Mouse (Mus musculus) subcutaneous adipose tissue, adult 2 months (tissue): Measurements from ENCODE around the gene Olfr985. TPM values are rescaled to one million over a fixed set of nuclear protein-coding genes. Genes with fewer than 3 reads are reported as not detected.

Experiments
- polyA plus RNA-seq: library from polyadenylated mRNA; depleted of rRNA; stranded (reverse); fragments of >200 nt; gene quantifications from 2 replicates; pipeline ENCODE4 v1.2.3, GENCODE M21; 2012; ENCODE audit warnings: low replicate concordance; rRNA removed

The Olfr985 gene
- polyA plus RNA-seq: not detected in 2 replicates

GRCm38 (mm10) chr9:40130084-40130483 lies at the start of gene Olfr985:
Gene Olfr985, minus strand, starts transcription at chr9:40130184.

GRCm38 (mm10) chr9:40114106-40114505 lies 15.9 kb downstream of the Olfr985 start, which contains the start of gene Olfr984:
Gene Olfr984, minus strand, starts transcription at chr9:40114206.

GRCm38 (mm10) chr9:40093495-40093894 lies 36.5 kb downstream of the Olfr985 start, which contains the start of gene Olfr983:
Gene Olfr983, minus strand, starts transcription at chr9:40093595.

Other genes with a start within 250 kb of the Olfr985 start
- gene Olfr229, start 222.8 kb downstream of the Olfr985 start, polyA plus RNA-seq: not detected in 2 replicates
- gene Olfr974, start 192.7 kb downstream of the Olfr985 start, polyA plus RNA-seq: not detected in 2 replicates
- not detected in 2 replicates for gene Olfr975, start 178.1 kb downstream of the Olfr985 start, polyA plus RNA-seq
- not detected in 2 replicates for gene Olfr976, start 169.1 kb downstream of the Olfr985 start, polyA plus RNA-seq
- not detected in 2 replicates for gene Olfr978, start 138.1 kb downstream of the Olfr985 start, polyA plus RNA-seq
- not detected in 2 replicates for gene Olfr979, start 126.7 kb downstream of the Olfr985 start, polyA plus RNA-seq
- not detected in 2 replicates for gene Olfr980, start 120.6 kb downstream of the Olfr985 start, polyA plus RNA-seq
- not detected in 2 replicates for gene Olfr981, start 108.7 kb downstream of the Olfr985 start, polyA plus RNA-seq
- gene Olfr982, start 56.4 kb downstream of the Olfr985 start, polyA plus RNA-seq: not detected in 2 replicates
- gene Olfr983, start 36.6 kb downstream of the Olfr985 start, polyA plus RNA-seq: not detected in 2 replicates
- not detected in 2 replicates for gene Olfr984, start 16.0 kb downstream of the Olfr985 start, polyA plus RNA-seq
- gene Tmem225, start 17.9 kb upstream of the Olfr985 start, polyA plus RNA-seq: not detected in 2 replicates
- not detected in 2 replicates for gene Olfr986, start 50.7 kb upstream of the Olfr985 start, polyA plus RNA-seq
- 1.1 and 3.5 TPM in 2 replicates for gene Zfp202, start 62.1 kb upstream of the Olfr985 start, polyA plus RNA-seq
- 0.69 and 1.9 TPM in 2 replicates for gene Scn3b, start 139.0 kb upstream of the Olfr985 start, polyA plus RNA-seq